Mouse (Mus musculus) heart, postnatal 0 days (tissue): Measurements from ENCODE around the gene Foxm1.

Source experiments
- CTCF ChIP-seq: IDR thresholded peaks from 2 replicates; pipeline ENCODE4 v1.5.1; 2016; ENCODE audit warnings: antibody characterized with exemption, control low read depth, low read depth
- EP300 ChIP-seq: IDR thresholded peaks from 2 replicates; pipeline ENCODE4 v1.6.1; 2016; ENCODE audit warnings: antibody characterized with exemption, low read depth

DNA sequence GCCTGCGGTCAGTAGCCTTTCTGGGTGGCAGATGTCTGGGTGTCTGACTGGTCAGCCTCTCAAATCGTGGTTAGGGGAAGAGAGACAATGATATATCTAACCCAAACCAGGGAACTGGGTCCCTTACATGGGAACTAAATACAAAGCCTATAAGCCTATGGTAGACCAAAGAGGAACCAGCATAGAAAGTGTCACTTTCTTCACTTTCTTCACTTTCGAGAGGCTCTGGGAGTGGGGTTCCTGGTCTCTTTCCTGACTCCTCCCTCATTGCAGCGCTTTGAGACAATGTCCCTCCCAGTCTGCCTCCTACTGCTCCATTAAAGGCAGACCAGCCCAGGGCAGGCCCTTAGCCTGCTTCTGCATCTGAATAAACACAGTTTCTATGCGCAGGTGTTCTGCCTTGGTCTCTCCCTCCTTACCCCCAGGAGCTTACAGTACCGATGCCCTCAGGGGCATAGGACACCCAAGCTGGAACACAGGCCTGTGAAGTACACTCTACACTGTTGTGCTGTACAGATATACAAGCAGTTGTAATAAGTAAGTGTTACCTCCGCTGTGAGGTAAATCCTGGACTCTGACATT is 45.9 kb downstream of the Foxm1 start:
- TF ChIP-seq CTCF (no peak), EP300 (no peak)
